Mouse (Mus musculus) cerebellum, adult 2 months (tissue): ENCODE measurements at regions not wholly inside any gene's neighbourhood (a gene's known extent, or its start where the extent isn't known, plus 50 kb on each side); places are given as distances from the start of the nearest gene placed in this dataset.

Experiments
- CTCF ChIP-seq: fragments of 200-500 bp; IDR thresholded peaks from 2 replicates; pipeline ENCODE4 v1.5.1; 2011; ENCODE audit warnings: low read depth, mild to moderate bottlenecking, control low read depth, low read length, moderate library complexity, borderline replicate concordance; ENCODE audit not compliant: insufficient read depth
- POLR2A ChIP-seq: fragments of 200-500 bp; IDR thresholded peaks from 2 replicates; pipeline ENCODE4 v1.6.1; 2011; ENCODE audit warnings: low read length, control low read depth, borderline replicate concordance; ENCODE audit not compliant: insufficient read depth

DNA sequence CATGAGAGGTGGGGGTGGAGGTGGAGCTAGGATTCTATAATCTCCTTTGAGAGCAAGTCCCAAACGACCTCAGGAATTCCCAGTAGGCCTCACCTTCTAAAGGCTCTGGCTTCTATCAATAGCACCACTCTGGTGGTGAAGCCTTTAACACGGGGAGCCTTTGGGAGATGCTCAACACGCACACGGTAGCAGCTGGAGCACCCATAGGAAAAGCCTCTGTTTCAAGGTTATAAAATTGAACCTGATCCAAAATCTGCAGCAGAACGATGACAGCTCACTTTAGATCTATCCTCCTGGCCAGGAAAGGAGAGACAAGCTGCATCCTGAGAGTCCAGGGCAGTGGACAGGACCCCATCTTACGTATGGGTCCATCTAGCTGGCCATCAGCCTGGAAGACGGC is 53.7 kb upstream of the Dlx2 start:
- no peak for TF ChIP-seq CTCF
- no peak for TF ChIP-seq POLR2A
